Mouse (Mus musculus): ENCODE results near the gene Olfr5. TPM values are rescaled to one million over a fixed set of nuclear protein-coding genes. Genes with fewer than 3 reads are reported as not detected.

Olfr5 gene
- polyA plus RNA-seq (2017; shearing (Covaris generic)), result not detected

DNA sequence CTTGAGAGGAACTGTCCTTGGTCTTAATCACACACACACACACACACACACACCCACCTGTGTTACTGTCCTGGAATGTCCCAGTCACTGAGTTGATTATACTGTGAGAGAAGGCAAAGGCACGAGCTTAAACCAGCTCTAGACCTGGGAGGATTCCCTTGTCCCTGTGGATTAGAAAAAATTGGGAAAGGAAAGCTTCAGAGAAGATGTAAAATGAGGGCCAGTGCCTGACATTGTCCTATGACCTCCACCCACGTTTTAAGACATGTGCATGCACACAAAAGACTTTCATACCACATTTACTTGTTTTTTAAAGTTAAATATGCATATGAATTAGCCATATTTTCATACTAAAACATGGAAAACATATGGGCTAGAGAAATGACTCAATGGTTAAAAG lies at the start of gene Olfr5:
TSS of gene Olfr5 (minus strand) at position 101 of the 400 bp plus-strand sequence.

DNA sequence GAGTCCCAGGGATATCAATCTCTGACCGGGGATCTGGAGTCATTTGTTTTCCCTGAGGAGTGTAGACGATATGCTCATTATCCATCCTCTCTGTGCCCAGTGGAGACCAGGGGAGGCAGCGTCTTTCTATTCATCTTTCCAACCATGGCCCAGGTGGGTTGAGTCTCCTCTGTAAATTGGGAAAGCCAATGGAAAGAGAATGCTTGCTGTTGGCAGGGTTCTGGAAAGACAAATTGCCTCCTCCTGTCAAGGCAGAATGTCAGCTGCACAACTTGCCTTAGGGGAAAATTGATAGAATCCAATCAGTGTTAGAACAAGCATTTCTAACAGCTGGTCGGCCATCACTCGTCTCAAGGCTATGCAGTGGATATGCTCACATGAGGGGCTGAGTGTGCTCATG lies 36.1 kb upstream of the Olfr5 start, which contains the start of gene Olfr1349:
TSS of gene Olfr1349 (minus strand) at position 101 of the 400 bp plus-strand sequence.

DNA sequence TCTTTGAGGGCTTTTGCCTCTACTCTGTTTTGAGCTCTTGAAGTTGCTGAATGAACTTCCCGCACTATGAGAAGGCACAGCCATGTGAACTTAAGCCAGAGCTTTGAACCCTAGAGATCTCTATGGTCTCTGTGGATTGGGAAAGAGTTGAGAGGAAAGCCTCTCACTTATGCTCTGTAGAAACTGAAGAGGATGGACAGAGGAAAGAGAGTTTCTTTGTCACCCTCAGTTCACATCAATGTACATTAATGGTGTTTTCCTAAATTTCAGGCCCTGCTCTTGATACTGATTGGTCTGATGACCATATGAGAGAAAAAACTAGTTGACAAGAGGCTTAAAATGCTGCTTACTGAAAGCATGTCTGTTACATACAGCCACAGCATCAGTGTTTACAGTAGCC lies 21.9 kb upstream of the Olfr5 start, which contains the start of gene Olfr1348:
TSS of gene Olfr1348 (minus strand) at position 101 of the 400 bp plus-strand sequence.

DNA sequence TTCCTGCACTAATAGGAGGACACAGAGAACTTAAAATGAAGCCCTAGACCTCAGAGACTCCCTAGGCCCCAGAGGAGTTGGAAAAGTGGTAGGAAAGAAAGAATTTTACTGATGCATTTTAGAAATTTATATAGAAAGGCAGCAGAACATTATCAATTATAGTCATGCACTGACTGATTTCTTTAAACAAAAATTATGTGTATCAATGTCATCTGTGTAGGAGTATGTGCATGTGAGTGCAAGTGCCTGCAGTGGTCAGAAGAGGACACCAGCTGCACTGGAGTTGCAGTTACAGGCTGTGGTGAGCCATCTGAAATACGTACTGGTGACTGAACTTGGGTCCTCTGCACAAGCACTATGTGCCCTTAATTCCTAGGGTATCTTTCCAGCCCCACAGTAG lies 12.9 kb upstream of the Olfr5 start, which contains the start of gene Olfr1347:
TSS of gene Olfr1347 (minus strand) at position 101 of the 400 bp plus-strand sequence.

DNA sequence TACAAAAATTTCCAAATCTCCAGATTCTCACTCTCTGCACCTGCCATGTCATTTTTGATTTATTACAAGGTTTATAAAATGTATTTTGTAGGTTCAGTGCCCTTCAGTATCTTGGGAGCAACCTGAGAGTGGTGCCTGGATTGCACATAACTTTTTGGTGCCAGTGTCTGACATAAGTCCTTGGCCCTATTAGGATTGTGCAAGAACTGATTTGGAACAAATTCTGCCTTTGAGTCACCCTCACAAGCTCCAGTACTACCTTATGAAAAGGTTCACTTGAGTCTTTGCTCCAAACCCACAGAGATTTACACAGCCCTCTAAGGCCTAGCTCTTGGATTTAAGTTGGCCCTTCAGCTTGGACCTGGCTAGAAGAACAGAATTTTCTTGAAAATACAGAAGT lies 19.8 kb downstream of the Olfr5 start, which contains the start of gene Olfr1346:
TSS of gene Olfr1346 (plus strand) at position 151 of the 400 bp plus-strand sequence.

DNA sequence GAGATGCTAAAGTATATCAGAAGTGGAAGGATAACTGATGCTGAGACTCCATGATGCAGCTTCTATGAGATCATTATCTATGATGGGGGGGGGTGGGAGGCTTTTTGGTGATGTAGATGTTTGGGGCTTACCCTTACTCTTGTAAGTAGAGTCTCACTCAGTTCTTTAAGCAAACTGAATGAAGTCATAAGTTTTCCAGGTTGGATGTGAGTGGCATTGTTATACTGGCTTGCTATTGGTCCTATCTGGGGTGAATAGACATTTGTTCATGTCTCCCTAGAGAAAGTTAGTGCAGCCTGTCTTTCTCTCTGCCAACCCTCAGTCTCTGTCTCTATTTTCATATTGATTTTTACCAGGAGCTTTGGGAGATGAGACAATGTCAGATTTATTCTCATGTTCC lies 30.9 kb downstream of the Olfr5 start, which contains the start of gene Olfr1336:
TSS of gene Olfr1336 (plus strand) at position 301 of the 400 bp plus-strand sequence.

DNA sequence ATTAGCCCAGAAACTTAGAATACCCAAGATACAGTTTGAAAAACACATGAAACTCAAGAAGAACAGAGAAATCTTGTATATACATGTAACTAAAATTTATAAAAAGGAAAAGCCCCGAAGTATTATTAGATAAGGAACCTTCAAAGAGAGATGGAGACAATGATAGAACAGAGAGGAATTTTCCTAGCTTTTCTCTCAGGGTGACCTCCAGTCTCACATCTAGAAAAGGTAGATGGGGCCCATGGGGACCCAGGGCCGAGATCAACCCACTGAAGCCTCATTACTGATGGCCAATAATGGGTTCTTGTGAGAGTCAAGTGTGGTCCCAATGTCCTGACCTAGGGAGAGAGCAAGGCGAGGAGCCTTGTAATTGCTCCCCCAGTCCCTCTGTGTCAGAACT lies 48.4 kb downstream of the Olfr5 start, which contains the start of gene Olfr1344:
TSS of gene Olfr1344 (plus strand) at position 301 of the 400 bp plus-strand sequence.

Other genes with a start within 250 kb of the Olfr5 start
- gene Epp13, start 234.2 kb downstream of the Olfr5 start, polyA plus RNA-seq (2017; shearing (Covaris generic)), result not detected
- gene Zfp667, start 200.4 kb downstream of the Olfr5 start, polyA plus RNA-seq (2017; shearing (Covaris generic)), result 1 to 10 TPM; 3.3 to 9.3 TPM
- 1 to 10 TPM in 1 of 2 experiments, not detected in 1; 1.1 TPM for gene Zfp583, start 155.7 kb downstream of the Olfr5 start, polyA plus RNA-seq (2017; shearing (Covaris generic))
- gene Gm3854, start 143.2 kb downstream of the Olfr5 start, polyA plus RNA-seq (2017; shearing (Covaris generic)), result under 1 TPM; 0.18 to 0.80 TPM
- 1 to 10 TPM; 1.3 to 3.0 TPM for gene Zfp78, start 123.7 kb downstream of the Olfr5 start, polyA plus RNA-seq (2017; shearing (Covaris generic))
- 1 to 10 TPM; 7.2 to 9.4 TPM for gene Zfp28, start 103.6 kb downstream of the Olfr5 start, polyA plus RNA-seq (2017; shearing (Covaris generic))
- gene Smim17, start 88.2 kb downstream of the Olfr5 start, polyA plus RNA-seq (2017; shearing (Covaris generic)), result not detected
- gene Gm20715, start 76.7 kb downstream of the Olfr5 start, polyA plus RNA-seq (2017; shearing (Covaris generic)), result not detected
- under 1 TPM in 1 of 2 experiments, not detected in 1; 0.11 TPM for gene Olfr1344, start 48.3 kb downstream of the Olfr5 start, polyA plus RNA-seq (2017; shearing (Covaris generic))
- gene Olfr1336, start 30.8 kb downstream of the Olfr5 start, polyA plus RNA-seq (2017; shearing (Covaris generic)), result under 1 TPM in 1 of 2 experiments, not detected in 1; 0.21 TPM
- under 1 TPM in 1 of 2 experiments, not detected in 1; 0.09 TPM for gene Olfr1346, start 19.8 kb downstream of the Olfr5 start, polyA plus RNA-seq (2017; shearing (Covaris generic))
- not detected for gene Olfr1347, start 12.8 kb upstream of the Olfr5 start, polyA plus RNA-seq (2017; shearing (Covaris generic))
- gene Olfr1348, start 21.8 kb upstream of the Olfr5 start, polyA plus RNA-seq (2017; shearing (Covaris generic)), result not detected
- gene Olfr1349, start 36.0 kb upstream of the Olfr5 start, polyA plus RNA-seq (2017; shearing (Covaris generic)), result not detected
- gene Olfr1350, start 77.9 kb upstream of the Olfr5 start, polyA plus RNA-seq (2017; shearing (Covaris generic)), result not detected
- gene Zim1, start 209.5 kb upstream of the Olfr5 start, polyA plus RNA-seq (2017; shearing (Covaris generic)), result not detected
- gene Peg3, start 243.5 kb upstream of the Olfr5 start, polyA plus RNA-seq (2017; shearing (Covaris generic)), result not detected
- under 1 TPM; 0.14 to 0.41 TPM for gene Usp29, start 243.6 kb upstream of the Olfr5 start, polyA plus RNA-seq (2017; shearing (Covaris generic))